Mouse (Mus musculus) intestine, embryonic 14.5 days (tissue): ENCODE measurements at regions not wholly inside any gene's neighbourhood (a gene's known extent, or its start where the extent isn't known, plus 50 kb on each side); places are given as distances from the start of the nearest gene placed in this dataset.

ENCODE experiments used
- ATAC-seq: fragments of 200-750 bp; cut with Nextera tagmentation; replicated peaks from 2 replicates; pipeline ENCODE4 v1.8.0; 2017; ENCODE audit warnings: low read depth, moderate number of reproducible peaks, moderate TSS enrichment, moderate library complexity; ENCODE audit not compliant: low FRiP score, low TSS enrichment
- DNase-seq: peaks from one replicate; pipeline ENCODE4 v3.0.0-alpha.2; 2018; ENCODE audit warnings: low spot score
- H3K27ac ChIP-seq: fragments of 300-500 bp; sonication (generic); 2 replicates; pipeline ENCODE4 v1.5.1; 2014; ENCODE audit warnings: low read depth, mild to moderate bottlenecking, control low read depth
- H3K27me3 ChIP-seq: fragments of 300-500 bp; sonication (generic); replicated peaks from 2 replicates; pipeline ENCODE4 v1.6.1; 2014; ENCODE audit warnings: low read length, control low read depth; ENCODE audit not compliant: control insufficient read depth, insufficient read depth
- H3K36me3 ChIP-seq: fragments of 300-500 bp; sonication (generic); 2 replicates; pipeline ENCODE4 v1.6.1; 2014; ENCODE audit warnings: low read length, control low read depth; ENCODE audit not compliant: control insufficient read depth, insufficient read depth
- H3K4me1 ChIP-seq: fragments of 300-500 bp; sonication (generic); replicated peaks from 2 replicates; pipeline ENCODE4 v1.6.1; 2014; ENCODE audit warnings: low read length, control low read depth, mixed read lengths; ENCODE audit not compliant: control insufficient read depth, insufficient read depth
- H3K4me2 ChIP-seq: fragments of 300-500 bp; sonication (generic); 2 replicates; pipeline ENCODE4 v1.6.1; 2014; ENCODE audit warnings: low read length
- H3K4me3 ChIP-seq: fragments of 300-500 bp; sonication (generic); 2 replicates; pipeline ENCODE4 v1.5.1; 2014; ENCODE audit warnings: low read depth, low read length, control low read depth, mixed read lengths
- H3K9ac ChIP-seq: fragments of 300-500 bp; sonication (generic); 2 replicates; pipeline ENCODE4 v1.6.1; 2014; ENCODE audit warnings: mild to moderate bottlenecking, low read length
- H3K9me3 ChIP-seq: fragments of 300-500 bp; sonication (generic); 2 replicates; pipeline ENCODE4 v1.6.1; 2016; ENCODE audit warnings: low read length, control low read depth; ENCODE audit not compliant: control insufficient read depth
- WGBS: fragments of 180-500 bp; shearing (Covaris S2); extraction: QIAGEN DNeasy Blood & Tissue Kit; methylation state at CpG from one replicate; pipeline ENCODE4 v1.1.7; 2014; 5-methylcytosine and 5-hydroxymethylcytosine counted together

- ATAC-seq (no peak), DNase-seq (no peak)
- no peaks in the 10 kb centered on the region for H3K27me3 ChIP-seq
Observed at GRCm38 (mm10) chr15:69632306-69632705, 3131.6 kb upstream of the Lrrc6 start.

GRCm38 (mm10) chr15:69617998-69618397, 3117.3 kb upstream of the Lrrc6 start:
- no peak overlapping the region for H3K4me2 ChIP-seq
- DNase-seq: no peak
- no peaks in the 10 kb centered on the region for H3K9me3 ChIP-seq
- no peaks in the 10 kb centered on the region for H3K27me3 ChIP-seq
- no peak overlapping the region for H3K9ac ChIP-seq
- no peaks in the 10 kb centered on the region for H3K36me3 ChIP-seq
- no peak for ATAC-seq
- no peaks in the 10 kb centered on the region for H3K4me1 ChIP-seq
- H3K4me3 ChIP-seq: no peak overlapping the region
- WGBS: 79% methylated on average over 2 of the region's 2 CpGs
- no peak overlapping the region for H3K27ac ChIP-seq

More at GRCm38 (mm10) chr15:69632306-69632705, 3131.6 kb upstream of the Lrrc6 start:
- no peak overlapping the region for H3K4me3 ChIP-seq
- no peak overlapping the region for H3K27ac ChIP-seq
- H3K9me3 ChIP-seq: no peaks in the 10 kb centered on the region
- H3K4me1 ChIP-seq: no peaks in the 10 kb centered on the region
- no peak overlapping the region for H3K9ac ChIP-seq
- H3K4me2 ChIP-seq: no peak overlapping the region
- no peaks in the 10 kb centered on the region for H3K36me3 ChIP-seq

GRCm38 (mm10) chr15:69614048-69614447, 3113.3 kb upstream of the Lrrc6 start:
- H3K36me3 ChIP-seq: no peaks in the 10 kb centered on the region
- H3K9me3 ChIP-seq: no peaks in the 10 kb centered on the region
- H3K27me3 ChIP-seq: no peaks in the 10 kb centered on the region
- no peak overlapping the region for H3K27ac ChIP-seq
- no peak overlapping the region for H3K4me2 ChIP-seq
- 62% methylated on average over 3 of the region's 3 CpGs for WGBS
- H3K9ac ChIP-seq: no peak overlapping the region
- ATAC-seq (no peak), DNase-seq (no peak)
- no peak overlapping the region for H3K4me3 ChIP-seq
- no peaks in the 10 kb centered on the region for H3K4me1 ChIP-seq

DNA sequence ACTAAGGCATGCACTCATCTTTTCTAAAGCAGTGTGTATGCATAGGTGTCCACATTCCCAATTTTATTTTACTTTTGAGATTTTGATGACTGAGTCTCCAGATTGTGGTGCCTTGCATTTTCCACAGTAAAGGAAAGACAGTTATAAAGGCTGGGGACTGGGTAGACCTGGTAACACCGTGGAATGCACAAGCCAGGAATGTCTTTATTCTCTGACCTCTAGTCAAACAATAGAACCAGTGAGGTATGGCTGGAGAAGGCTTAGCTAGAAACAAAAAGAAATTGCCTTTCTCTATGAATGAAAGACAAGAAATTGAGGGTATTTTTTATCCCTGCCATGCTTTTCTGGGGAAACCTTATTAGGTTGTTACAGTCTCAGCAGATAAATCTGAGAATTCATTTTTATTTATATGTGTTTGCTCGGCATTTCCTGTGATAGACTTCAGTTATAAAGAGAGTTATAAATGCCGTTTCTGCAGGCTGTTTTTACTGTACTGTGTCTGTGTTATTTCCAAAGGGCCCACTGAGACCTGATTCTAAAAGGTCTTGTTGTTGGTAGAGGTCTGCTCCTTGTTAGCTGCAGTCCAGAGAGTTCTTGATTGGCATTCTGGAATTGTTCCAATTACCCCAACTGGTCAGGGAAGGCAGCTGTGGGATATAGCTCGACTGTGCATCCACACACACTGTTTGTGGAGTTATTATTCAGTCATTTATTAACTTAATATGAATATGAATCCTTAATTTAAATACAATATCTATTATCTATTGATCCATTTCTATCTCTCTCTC, 3090.7 kb upstream of the Lrrc6 start:
- Histone ChIP-seq H3K27me3 (no peaks in the 10 kb centered on the region), H3K27ac (no peak overlapping the region), H3K36me3 (no peaks in the 10 kb centered on the region), H3K9me3 (no peaks in the 10 kb centered on the region), H3K4me1 (no peaks in the 10 kb centered on the region), H3K4me2 (no peak overlapping the region), H3K4me3 (no peak overlapping the region), H3K9ac (no peak overlapping the region)
- 45% methylated on average over 4 of the region's 4 CpGs for WGBS
- ATAC-seq: no peak
- DNase-seq: no peak

- H3K4me3 ChIP-seq: no peak overlapping the region
- no peak overlapping the region for H3K4me2 ChIP-seq
- ATAC-seq: no peak
- H3K36me3 ChIP-seq: no peaks in the 10 kb centered on the region
- H3K27me3 ChIP-seq: no peaks in the 10 kb centered on the region
- no peak overlapping the region for H3K27ac ChIP-seq
- 74% methylated on average over 5 of the region's 5 CpGs for WGBS
- no peaks in the 10 kb centered on the region for H3K4me1 ChIP-seq
- H3K9me3 ChIP-seq: no peaks in the 10 kb centered on the region
- no peak overlapping the region for H3K9ac ChIP-seq
- DNase-seq: no peak
Observed at GRCm38 (mm10) chr15:69588084-69588483, 3087.4 kb upstream of the Lrrc6 start.

GRCm38 (mm10) chr15:69576742-69577141, 3076.0 kb upstream of the Lrrc6 start:
- Histone ChIP-seq H3K4me3 (no peak overlapping the region), H3K4me2 (no peak overlapping the region), H3K9ac (no peak overlapping the region), H3K4me1 (no peaks in the 10 kb centered on the region), H3K36me3 (no peaks in the 10 kb centered on the region), H3K27ac (no peak overlapping the region), H3K27me3 (no peaks in the 10 kb centered on the region), H3K9me3 (no peaks in the 10 kb centered on the region)
- WGBS: 41% methylated on average over 2 of the region's 2 CpGs
- DNase-seq (no peak), ATAC-seq (no peak)

GRCm38 (mm10) chr15:69575611-69576153, 3075.0 kb upstream of the Lrrc6 start:
- no peaks in the 10 kb centered on the region for H3K4me1 ChIP-seq
- WGBS: 40% methylated on average over 4 of the region's 4 CpGs

DNA sequence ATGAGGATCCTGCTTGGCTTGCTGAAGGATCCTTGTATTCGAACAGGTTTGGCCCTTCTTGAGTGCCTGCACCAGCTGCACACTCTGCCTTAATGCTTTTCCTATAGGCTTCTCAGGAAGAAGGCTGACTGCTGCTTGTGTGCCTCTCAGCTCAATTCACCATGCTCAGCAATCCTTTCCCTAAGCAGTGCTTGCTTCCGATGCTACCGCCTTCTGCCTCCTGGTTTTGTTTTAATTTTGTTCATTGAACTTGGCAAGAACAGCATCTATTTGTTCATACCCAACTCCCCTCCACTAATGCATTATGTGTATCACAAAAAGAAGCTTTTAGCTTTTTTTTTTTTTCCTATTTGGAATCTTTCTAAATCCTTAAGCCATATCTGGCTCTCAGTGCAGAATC, 3053.5 kb upstream of the Lrrc6 start:
- DNase-seq: no peak
- ATAC-seq: no peak
- H3K4me2 ChIP-seq: no peak overlapping the region
- WGBS: 88% methylated on average over 3 of the region's 3 CpGs
- H3K4me3 ChIP-seq: no peak overlapping the region
- no peaks in the 10 kb centered on the region for H3K36me3 ChIP-seq
- no peaks in the 10 kb centered on the region for H3K9me3 ChIP-seq
- no peaks in the 10 kb centered on the region for H3K4me1 ChIP-seq
- no peak overlapping the region for H3K27ac ChIP-seq
- no peaks in the 10 kb centered on the region for H3K27me3 ChIP-seq
- no peak overlapping the region for H3K9ac ChIP-seq

More at GRCm38 (mm10) chr15:69575611-69576153, 3075.0 kb upstream of the Lrrc6 start:
- DNase-seq (no peak), ATAC-seq (no peak)
- Histone ChIP-seq H3K36me3 (no peaks in the 10 kb centered on the region), H3K4me3 (no peak overlapping the region), H3K27me3 (no peaks in the 10 kb centered on the region), H3K9ac (no peak overlapping the region), H3K9me3 (no peaks in the 10 kb centered on the region), H3K4me2 (no peak overlapping the region), H3K27ac (no peak overlapping the region)

DNA sequence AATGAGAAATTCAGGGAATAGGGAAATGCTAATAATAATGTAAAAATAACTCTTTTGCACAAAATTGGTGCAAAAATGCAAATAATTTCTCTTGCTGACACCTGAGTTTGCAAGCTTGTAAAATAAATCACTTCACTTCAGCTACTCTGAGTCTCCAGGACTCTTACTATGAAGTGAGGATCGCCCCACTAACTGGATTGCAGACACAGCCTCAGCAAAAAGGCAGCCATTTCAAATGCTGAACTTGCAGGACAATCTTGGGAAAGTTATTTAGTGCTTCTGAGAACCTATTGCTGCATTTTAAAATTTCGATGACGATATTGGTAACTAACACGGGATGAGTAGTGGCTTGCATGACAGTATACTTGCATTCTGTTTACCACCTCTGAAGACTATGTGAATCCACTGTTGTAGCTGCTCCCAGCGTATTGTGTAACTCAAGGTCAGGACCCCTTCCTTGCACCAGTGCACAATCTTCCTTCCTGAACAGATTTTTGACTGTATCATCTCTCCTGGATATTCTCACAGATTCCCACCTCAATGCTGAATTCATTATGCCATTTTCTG, 3051.4 kb upstream of the Lrrc6 start:
- no peak overlapping the region for H3K4me3 ChIP-seq
- H3K4me1 ChIP-seq: no peaks in the 10 kb centered on the region
- no peak overlapping the region for H3K27ac ChIP-seq
- no peaks in the 10 kb centered on the region for H3K9me3 ChIP-seq
- H3K9ac ChIP-seq: no peak overlapping the region
- no peaks in the 10 kb centered on the region for H3K27me3 ChIP-seq
- no peak for DNase-seq
- H3K36me3 ChIP-seq: no peaks in the 10 kb centered on the region
- H3K4me2 ChIP-seq: no peak overlapping the region
- 81% methylated on average over 5 of the region's 5 CpGs for WGBS
- ATAC-seq: no peak
